Mouse (Mus musculus) liver, embryonic 12.5 days (tissue): ENCODE data around the gene Treml1. TPM values are rescaled to one million over a fixed set of nuclear protein-coding genes. Genes with fewer than 3 reads are reported as not detected.

Experiments
- ATAC-seq: fragments of 200-750 bp; cut with Nextera tagmentation; 2 replicates; pipeline ENCODE4 v1.8.0; 2017; ENCODE audit warnings: moderate number of reproducible peaks, mild to moderate bottlenecking, moderate library complexity
- H3K27ac ChIP-seq: fragments of 300-500 bp; sonication (generic); 2 replicates; pipeline ENCODE4 v1.5.1; 2016; ENCODE audit warnings: mild to moderate bottlenecking
- H3K27me3 ChIP-seq: fragments of 300-500 bp; sonication (generic); replicated peaks from 2 replicates; pipeline ENCODE4 v1.6.1; 2016; ENCODE audit warnings: mild to moderate bottlenecking, moderate library complexity
- H3K36me3 ChIP-seq: fragments of 300-500 bp; sonication (generic); 2 replicates; pipeline ENCODE4 v1.6.1; 2016; ENCODE audit warnings: mild to moderate bottlenecking, moderate library complexity
- H3K4me1 ChIP-seq: fragments of 300-500 bp; sonication (generic); 2 replicates; pipeline ENCODE4 v1.6.1; 2016
- H3K4me2 ChIP-seq: fragments of 300-500 bp; sonication (generic); 2 replicates; pipeline ENCODE4 v1.6.1; 2016; ENCODE audit warnings: mild to moderate bottlenecking, moderate library complexity
- H3K4me3 ChIP-seq: fragments of 300-500 bp; sonication (generic); 2 replicates; pipeline ENCODE4 v1.5.1; 2016; ENCODE audit warnings: mild to moderate bottlenecking, moderate library complexity
- H3K9ac ChIP-seq: fragments of 300-500 bp; sonication (generic); 2 replicates; pipeline ENCODE4 v1.6.1; 2016; ENCODE audit warnings: mild to moderate bottlenecking, moderate library complexity
- H3K9me3 ChIP-seq: fragments of 300-500 bp; sonication (generic); replicated peaks from 2 replicates; pipeline ENCODE4 v1.6.1; 2016; ENCODE audit warnings: mild to moderate bottlenecking, moderate library complexity
- WGBS: fragments of 180-500 bp; shearing (Covaris S2); methylation state at CpG from one replicate; pipeline ENCODE4 v1.1.7; 2016; ENCODE audit not compliant: insufficient replicate concordance; 5-methylcytosine and 5-hydroxymethylcytosine counted together
- polyA plus RNA-seq: library from polyadenylated mRNA; unstranded; fragments of >200 nt; fragmentation: Nextera tagmentation; extraction: Ambion mirVana; gene quantifications from 2 replicates; pipeline ENCODE4 v1.2.1, GENCODE M21; 2016

Treml1 gene
- polyA plus RNA-seq, 1 experiment from 2014 or later = 36.2 TPM

- Histone ChIP-seq H3K4me2 (no peak overlapping the region), H3K27me3 (no peaks in the 10 kb centered on the region), H3K4me1 (no peaks in the 10 kb centered on the region), H3K4me3 (no peak overlapping the region), H3K9me3 (no peaks in the 10 kb centered on the region), H3K9ac (no peak overlapping the region), H3K27ac (no peak overlapping the region), H3K36me3 (peaks cover 100% of the 10 kb centered on the region)
- ATAC-seq = no peak
- WGBS = 87% methylated on average over 5 of the region's 5 CpGs
Measured at GRCm38 (mm10) chr17:48391446-48391845, 31.7 kb downstream of the Treml1 start.

- H3K9me3 ChIP-seq = no peaks in the 10 kb centered on the region
- H3K27ac ChIP-seq = no peak overlapping the region
- H3K27me3 ChIP-seq = no peaks in the 10 kb centered on the region
- no peak for ATAC-seq
- no peak overlapping the region for H3K9ac ChIP-seq
- H3K36me3 ChIP-seq = peaks cover 100% of the 10 kb centered on the region
- 89% methylated on average over 3 of the region's 3 CpGs for WGBS
- H3K4me2 ChIP-seq = no peak overlapping the region
- no peaks in the 10 kb centered on the region for H3K4me1 ChIP-seq
- H3K4me3 ChIP-seq = no peak overlapping the region
Measured at GRCm38 (mm10) chr17:48392616-48393015, 32.9 kb downstream of the Treml1 start.

- ATAC-seq = no peak
- Histone ChIP-seq H3K9ac (no peak overlapping the region), H3K4me2 (no peak overlapping the region), H3K9me3 (no peaks in the 10 kb centered on the region), H3K27me3 (no peaks in the 10 kb centered on the region), H3K27ac (no peak overlapping the region), H3K4me3 (no peak overlapping the region), H3K36me3 (peaks cover 69% of the 10 kb centered on the region), H3K4me1 (peaks cover 57% of the 10 kb centered on the region)
- 79% methylated on average over 4 of the region's 4 CpGs for WGBS
Measured at GRCm38 (mm10) chr17:48401710-48402109, 42.0 kb downstream of the Treml1 start.

GRCm38 (mm10) chr17:48402751-48403150 is 43.0 kb downstream of the Treml1 start:
- no peak for ATAC-seq
- H3K9ac ChIP-seq = no peak overlapping the region
- peaks cover 68% of the 10 kb centered on the region for H3K4me1 ChIP-seq
- no peak overlapping the region for H3K4me2 ChIP-seq
- peaks cover 59% of the 10 kb centered on the region for H3K36me3 ChIP-seq
- H3K27ac ChIP-seq = no peak overlapping the region
- no peaks in the 10 kb centered on the region for H3K9me3 ChIP-seq
- 80% methylated on average over 3 of the region's 3 CpGs for WGBS
- H3K4me3 ChIP-seq = no peak overlapping the region
- no peaks in the 10 kb centered on the region for H3K27me3 ChIP-seq

- 76% methylated on average over 2 of the region's 2 CpGs for WGBS
- Histone ChIP-seq H3K4me1 (peaks cover 72% of the 10 kb centered on the region), H3K27ac (peak overlapping the region; percentile 79), H3K4me3 (no peak overlapping the region), H3K9me3 (no peaks in the 10 kb centered on the region), H3K9ac (peak overlapping the region; percentile 25; the same call in 1 of the 2 replicates), H3K27me3 (no peaks in the 10 kb centered on the region), H3K36me3 (peaks cover 48% of the 10 kb centered on the region), H3K4me2 (peak overlapping the region; percentile 44; the same call in 1 of the 2 replicates)
- ATAC-seq = no peak
Measured at GRCm38 (mm10) chr17:48403848-48404247, 44.1 kb downstream of the Treml1 start.

GRCm38 (mm10) chr17:48404706-48405105 is 45.0 kb downstream of the Treml1 start:
- Histone ChIP-seq H3K9me3 (no peaks in the 10 kb centered on the region), H3K4me1 (peaks cover 70% of the 10 kb centered on the region), H3K4me3 (no peak overlapping the region), H3K4me2 (peak overlapping the region; percentile 44), H3K27ac (peak overlapping the region; percentile 79), H3K36me3 (peaks cover 39% of the 10 kb centered on the region), H3K9ac (no peak overlapping the region; the same call in 1 of the 2 replicates), H3K27me3 (no peaks in the 10 kb centered on the region)
- peak; percentile 46 for ATAC-seq
- WGBS = 13% methylated on average over 1 of the region's 1 CpGs

- Histone ChIP-seq H3K36me3 (peaks cover 28% of the 10 kb centered on the region), H3K4me2 (peak overlapping the region; percentile 82), H3K9me3 (no peaks in the 10 kb centered on the region), H3K27ac (peak overlapping the region; percentile 100), H3K27me3 (no peaks in the 10 kb centered on the region), H3K4me1 (peaks cover 71% of the 10 kb centered on the region), H3K4me3 (peak overlapping the region; percentile 90), H3K9ac (peak overlapping the region; percentile 99)
- WGBS = 35% methylated on average over 4 of the region's 4 CpGs
- no peak for ATAC-seq
Measured at GRCm38 (mm10) chr17:48407154-48407553, 47.4 kb downstream of the Treml1 start.

GRCm38 (mm10) chr17:48407910-48408525 is 48.3 kb downstream of the Treml1 start:
- 7% methylated on average over 8 of the region's 8 CpGs for WGBS

GRCm38 (mm10) chr17:48408526-48409291 is 49.0 kb downstream of the Treml1 start:
- Histone ChIP-seq H3K9me3 (no peaks in the 10 kb centered on the region), H3K36me3 (peaks cover 34% of the 10 kb centered on the region), H3K27me3 (no peaks in the 10 kb centered on the region), H3K4me3 (peak overlapping the region; percentile 90), H3K4me1 (peaks cover 68% of the 10 kb centered on the region), H3K4me2 (peak overlapping the region; percentile 82), H3K9ac (peak overlapping the region; percentile 99), H3K27ac (peak overlapping the region; percentile 100)
- under 1% methylated on average over 47 of the region's 47 CpGs for WGBS
- ATAC-seq = peak; percentile 43

More at GRCm38 (mm10) chr17:48407910-48408525, 48.3 kb downstream of the Treml1 start:
- Histone ChIP-seq H3K27ac (peak overlapping the region; percentile 100), H3K4me2 (peak overlapping the region; percentile 82), H3K9me3 (no peaks in the 10 kb centered on the region), H3K36me3 (peaks cover 28% of the 10 kb centered on the region), H3K4me1 (peaks cover 69% of the 10 kb centered on the region), H3K9ac (peak overlapping the region; percentile 99), H3K4me3 (peak overlapping the region; percentile 90), H3K27me3 (no peaks in the 10 kb centered on the region)
- ATAC-seq = no peak

- Histone ChIP-seq H3K27me3 (no peaks in the 10 kb centered on the region), H3K9me3 (no peaks in the 10 kb centered on the region), H3K4me2 (peak within 1 kb of the TSS; percentile 86), H3K4me1 (peaks cover 58% of the 10 kb centered on the region), H3K4me3 (peak within 1 kb of the TSS; percentile 90), H3K36me3 (peaks cover 39% of the 10 kb centered on the region), H3K27ac (peak within 1 kb of the TSS; percentile 100), H3K9ac (peak within 1 kb of the TSS; percentile 99)
- ATAC-seq = peak; percentile 91
- WGBS = under 1% methylated on average over 84 of the region's 84 CpGs
Measured at GRCm38 (mm10) chr17:48409380-48410298, 49.9 kb downstream of the Treml1 start, which contains the start of the genes Nfya and Oard1. Gene Nfya, minus strand, starts transcription at chr17:48409906. Gene Oard1, plus strand, starts transcription at chr17:48410014.

- Histone ChIP-seq H3K27ac (peak overlapping the region; percentile 100), H3K4me2 (peak overlapping the region; percentile 86), H3K9ac (peak overlapping the region; percentile 86), H3K4me1 (peaks cover 51% of the 10 kb centered on the region), H3K27me3 (no peaks in the 10 kb centered on the region), H3K4me3 (peak overlapping the region; percentile 90), H3K36me3 (peaks cover 46% of the 10 kb centered on the region), H3K9me3 (no peaks in the 10 kb centered on the region)
- under 1% methylated on average over 13 of the region's 13 CpGs for WGBS
- peak; percentile 39 for ATAC-seq
Measured at GRCm38 (mm10) chr17:48410299-48410785, 50.6 kb downstream of the Treml1 start.
